Mouse (Mus musculus): ENCODE results near the gene Kcnt2. TPM values are rescaled to one million over a fixed set of nuclear protein-coding genes. Genes with fewer than 3 reads are reported as not detected.

Kcnt2 gene
- polyA plus RNA-seq, 1 experiment from 2014 or later, result 0.85 TPM

- H3K36me3 ChIP-seq, result no peaks in the 10 kb centered on the region
- H3K27me3 ChIP-seq, result no peaks in the 10 kb centered on the region
- no peak overlapping the region for H3K4me3 ChIP-seq (replicated peaks)
- no peak for ATAC-seq (ENCODE audit: insufficient number of reproducible peaks, low FRiP score, low TSS enrichment, low read depth)
- no peaks in the 10 kb centered on the region for H3K9me3 ChIP-seq (replicated peaks)
- H3K9ac ChIP-seq, result no peak overlapping the region
- H3K27ac ChIP-seq (replicated peaks), result no peak overlapping the region
- no peak overlapping the region for H3K4me2 ChIP-seq (replicated peaks)
- no peaks in the 10 kb centered on the region for H3K4me1 ChIP-seq
These were observed 49.5 kb downstream of the Kcnt2 start for GRCm38 (mm10) chr1:140295482-140295881.

- no peaks in the 10 kb centered on the region for H3K9me3 ChIP-seq (replicated peaks)
- WGBS, result 95% methylated on average over 1 of the region's 1 CpGs
- H3K4me3 ChIP-seq (replicated peaks), result no peak overlapping the region
- no peaks in the 10 kb centered on the region for H3K4me1 ChIP-seq
- ATAC-seq (ENCODE audit: insufficient number of reproducible peaks, low FRiP score, low TSS enrichment, low read depth), result no peak
- no peak overlapping the region for H3K27ac ChIP-seq (replicated peaks)
- no peak overlapping the region for H3K4me2 ChIP-seq (replicated peaks)
- H3K36me3 ChIP-seq, result no peaks in the 10 kb centered on the region
- no peak overlapping the region for H3K9ac ChIP-seq
- no peaks in the 10 kb centered on the region for H3K27me3 ChIP-seq
These were observed 58.3 kb downstream of the Kcnt2 start for GRCm38 (mm10) chr1:140304244-140304643.

GRCm38 (mm10) chr1:140305344-140305743 is 59.4 kb downstream of the Kcnt2 start:
- no peak overlapping the region for H3K4me3 ChIP-seq (replicated peaks)
- no peak overlapping the region for H3K27ac ChIP-seq (replicated peaks)
- no peaks in the 10 kb centered on the region for H3K9me3 ChIP-seq (replicated peaks)
- H3K4me1 ChIP-seq, result no peaks in the 10 kb centered on the region
- H3K9ac ChIP-seq, result no peak overlapping the region
- no peak for ATAC-seq (ENCODE audit: insufficient number of reproducible peaks, low FRiP score, low TSS enrichment, low read depth)
- H3K4me2 ChIP-seq (replicated peaks), result no peak overlapping the region
- no peaks in the 10 kb centered on the region for H3K27me3 ChIP-seq
- H3K36me3 ChIP-seq, result no peaks in the 10 kb centered on the region

- Histone ChIP-seq H3K9ac (no peak overlapping the region), H3K4me3 (replicated peaks) (no peak overlapping the region), H3K9me3 (replicated peaks) (no peaks in the 10 kb centered on the region), H3K4me2 (replicated peaks) (no peak overlapping the region), H3K36me3 (no peaks in the 10 kb centered on the region), H3K4me1 (no peaks in the 10 kb centered on the region), H3K27me3 (no peaks in the 10 kb centered on the region), H3K27ac (replicated peaks) (no peak overlapping the region)
- no peak for ATAC-seq (ENCODE audit: insufficient number of reproducible peaks, low FRiP score, low TSS enrichment, low read depth)
- WGBS, result 41% methylated on average over 2 of the region's 2 CpGs
These were observed 60.4 kb downstream of the Kcnt2 start for GRCm38 (mm10) chr1:140306339-140306738.

- Histone ChIP-seq H3K9ac (no peak overlapping the region), H3K4me2 (replicated peaks) (no peak overlapping the region)
- ATAC-seq (ENCODE audit: insufficient number of reproducible peaks, low FRiP score, low TSS enrichment, low read depth), result no peak
These were observed 64.8 kb downstream of the Kcnt2 start for GRCm38 (mm10) chr1:140310739-140311138.

GRCm38 (mm10) chr1:140325088-140325487 is 79.1 kb downstream of the Kcnt2 start:
- Histone ChIP-seq H3K9me3 (replicated peaks) (no peaks in the 10 kb centered on the region), H3K4me3 (replicated peaks) (no peak overlapping the region), H3K4me1 (no peaks in the 10 kb centered on the region), H3K9ac (no peak overlapping the region), H3K27me3 (no peaks in the 10 kb centered on the region), H3K36me3 (no peaks in the 10 kb centered on the region), H3K27ac (replicated peaks) (no peak overlapping the region), H3K4me2 (replicated peaks) (no peak overlapping the region)
- ATAC-seq (ENCODE audit: insufficient number of reproducible peaks, low FRiP score, low TSS enrichment, low read depth), result no peak
- 88% methylated on average over 3 of the region's 3 CpGs for WGBS

More at GRCm38 (mm10) chr1:140310739-140311138, 64.8 kb downstream of the Kcnt2 start:
- no peak overlapping the region for H3K27ac ChIP-seq (replicated peaks)
- H3K4me1 ChIP-seq, result no peaks in the 10 kb centered on the region
- WGBS, result 81% methylated on average over 2 of the region's 2 CpGs
- H3K9me3 ChIP-seq (replicated peaks), result no peaks in the 10 kb centered on the region
- H3K36me3 ChIP-seq, result no peaks in the 10 kb centered on the region
- no peak overlapping the region for H3K4me3 ChIP-seq (replicated peaks)
- H3K27me3 ChIP-seq, result no peaks in the 10 kb centered on the region

- Histone ChIP-seq H3K4me1 (no peaks in the 10 kb centered on the region), H3K9ac (no peak overlapping the region)
These were observed 80.8 kb downstream of the Kcnt2 start for GRCm38 (mm10) chr1:140326709-140327108.

GRCm38 (mm10) chr1:140333702-140334101 is 87.7 kb downstream of the Kcnt2 start:
- 75% methylated on average over 3 of the region's 3 CpGs for WGBS
- H3K27me3 ChIP-seq, result no peaks in the 10 kb centered on the region
- H3K9me3 ChIP-seq (replicated peaks), result no peaks in the 10 kb centered on the region
- H3K36me3 ChIP-seq, result no peaks in the 10 kb centered on the region
- no peak for ATAC-seq (ENCODE audit: insufficient number of reproducible peaks, low FRiP score, low TSS enrichment, low read depth)
- no peaks in the 10 kb centered on the region for H3K4me1 ChIP-seq
- no peak overlapping the region for H3K4me2 ChIP-seq (replicated peaks)
- no peak overlapping the region for H3K27ac ChIP-seq (replicated peaks)
- H3K4me3 ChIP-seq (replicated peaks), result no peak overlapping the region
- no peak overlapping the region for H3K9ac ChIP-seq

More at GRCm38 (mm10) chr1:140326709-140327108, 80.8 kb downstream of the Kcnt2 start:
- no peak for ATAC-seq (ENCODE audit: insufficient number of reproducible peaks, low FRiP score, low TSS enrichment, low read depth)
- whole genome bisulfite sequencing, result 77% methylated on average over 3 of the region's 3 CpGs
- no peaks in the 10 kb centered on the region for H3K9me3 ChIP-seq (replicated peaks)
- H3K36me3 ChIP-seq, result no peaks in the 10 kb centered on the region
- H3K27ac ChIP-seq (replicated peaks), result no peak overlapping the region
- no peak overlapping the region for H3K4me3 ChIP-seq (replicated peaks)
- no peaks in the 10 kb centered on the region for H3K27me3 ChIP-seq
- H3K4me2 ChIP-seq (replicated peaks), result no peak overlapping the region

- no peak overlapping the region for H3K4me3 ChIP-seq (replicated peaks)
- no peaks in the 10 kb centered on the region for H3K9me3 ChIP-seq (replicated peaks)
- H3K36me3 ChIP-seq, result no peaks in the 10 kb centered on the region
- H3K27ac ChIP-seq (replicated peaks), result no peak overlapping the region
- no peak overlapping the region for H3K9ac ChIP-seq
- no peaks in the 10 kb centered on the region for H3K27me3 ChIP-seq
- no peak overlapping the region for H3K4me2 ChIP-seq (replicated peaks)
- no peaks in the 10 kb centered on the region for H3K4me1 ChIP-seq
- ATAC-seq (ENCODE audit: insufficient number of reproducible peaks, low FRiP score, low TSS enrichment, low read depth), result no peak
These were observed 92.5 kb downstream of the Kcnt2 start for GRCm38 (mm10) chr1:140338417-140338816.

- no peak overlapping the region for H3K4me2 ChIP-seq (replicated peaks)
- H3K36me3 ChIP-seq, result no peaks in the 10 kb centered on the region
- H3K9me3 ChIP-seq (replicated peaks), result no peaks in the 10 kb centered on the region
- no peaks in the 10 kb centered on the region for H3K27me3 ChIP-seq
- 39% methylated on average over 4 of the region's 4 CpGs for WGBS
- H3K27ac ChIP-seq (replicated peaks), result no peak overlapping the region
- ATAC-seq (ENCODE audit: insufficient number of reproducible peaks, low FRiP score, low TSS enrichment, low read depth), result no peak
- H3K4me1 ChIP-seq, result no peaks in the 10 kb centered on the region
- no peak overlapping the region for H3K4me3 ChIP-seq (replicated peaks)
- no peak overlapping the region for H3K9ac ChIP-seq
These were observed 93.4 kb downstream of the Kcnt2 start for GRCm38 (mm10) chr1:140339368-140339767.

GRCm38 (mm10) chr1:140364787-140365186 is 118.8 kb downstream of the Kcnt2 start:
- H3K9me3 ChIP-seq (replicated peaks), result no peaks in the 10 kb centered on the region
- 24% methylated on average over 2 of the region's 2 CpGs for WGBS
- no peaks in the 10 kb centered on the region for H3K36me3 ChIP-seq
- H3K27ac ChIP-seq (replicated peaks), result no peak overlapping the region
- no peak overlapping the region for H3K9ac ChIP-seq
- H3K4me2 ChIP-seq (replicated peaks), result no peak overlapping the region
- no peak for ATAC-seq (ENCODE audit: insufficient number of reproducible peaks, low FRiP score, low TSS enrichment, low read depth)
- H3K27me3 ChIP-seq, result no peaks in the 10 kb centered on the region
- no peaks in the 10 kb centered on the region for H3K4me1 ChIP-seq
- no peak overlapping the region for H3K4me3 ChIP-seq (replicated peaks)

- 82% methylated on average over 1 of the region's 1 CpGs for WGBS
- Histone ChIP-seq H3K9me3 (replicated peaks) (no peaks in the 10 kb centered on the region), H3K4me3 (replicated peaks) (no peak overlapping the region), H3K4me2 (replicated peaks) (no peak overlapping the region), H3K27ac (replicated peaks) (no peak overlapping the region), H3K4me1 (no peaks in the 10 kb centered on the region), H3K27me3 (no peaks in the 10 kb centered on the region), H3K36me3 (no peaks in the 10 kb centered on the region), H3K9ac (no peak overlapping the region)
- ATAC-seq (ENCODE audit: insufficient number of reproducible peaks, low FRiP score, low TSS enrichment, low read depth), result no peak
These were observed 127.6 kb downstream of the Kcnt2 start for GRCm38 (mm10) chr1:140373532-140373931.

Measured in embryonic facial prominence, embryonic 15.5 days (tissue).